Mouse (Mus musculus): ENCODE data around the gene Lgr5. TPM values are rescaled to one million over a fixed set of nuclear protein-coding genes. Genes with fewer than 3 reads are reported as not detected.
A peak's percentile ranks its signal among the peaks of the same experiment; 100 is the strongest.

Gene Lgr5
- polyA plus RNA-seq (2014; fragmentation: Nextera tagmentation; extraction: Ambion mirVana): 2.4 and 3.5 TPM in 2 replicates

DNA sequence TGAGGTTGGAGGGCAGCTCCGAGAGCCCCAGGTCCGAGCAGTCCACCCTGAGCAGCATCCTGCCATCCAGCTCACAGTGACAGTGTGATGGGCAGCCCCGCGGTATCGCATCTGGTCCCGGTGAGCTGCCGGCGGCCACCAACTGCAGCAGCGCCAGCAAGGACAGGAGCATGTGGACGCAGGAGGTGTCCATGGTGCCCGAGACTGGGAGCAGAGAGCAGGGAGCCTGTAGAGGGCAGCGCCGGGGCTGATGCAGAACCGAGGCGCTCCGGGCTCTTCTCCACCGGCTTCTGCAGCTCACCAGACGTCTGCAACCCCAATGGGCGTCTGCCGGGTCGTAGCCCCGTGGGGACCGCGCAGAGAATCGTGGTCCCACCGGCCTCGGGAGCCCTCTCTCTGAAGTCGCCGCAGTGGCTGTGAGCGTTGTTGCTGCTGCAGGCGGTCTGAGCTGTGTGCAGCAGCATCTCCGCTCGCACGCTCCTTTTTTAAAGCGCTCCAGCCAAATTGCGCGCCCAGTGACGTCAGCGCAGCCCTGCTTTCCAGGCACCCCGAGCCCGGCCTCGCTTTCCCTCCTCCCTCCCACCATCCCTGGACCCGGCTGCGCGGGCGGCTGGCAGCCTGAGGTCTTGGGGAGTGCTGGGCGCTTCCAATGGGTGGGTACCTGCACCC, at the start of gene Lgr5:
Lgr5 (minus strand) TSS at position 480 of the 669 bp plus-strand sequence.
- DNase-seq: peak; percentile 81
- H3K9ac ChIP-seq: peak within 1 kb of the TSS; percentile 29
- H3K27ac ChIP-seq (ENCODE audit: low read depth): no peak within 1 kb of the TSS
- H3K4me3 ChIP-seq (ENCODE audit: low read depth, low read length): peak within 1 kb of the TSS; percentile 50
- peaks cover 48% of the 10 kb centered on the region for H3K27me3 ChIP-seq (ENCODE audit: insufficient read depth, low read length)
- H3K9me3 ChIP-seq (ENCODE audit: low read depth, low read length): no peaks in the 10 kb centered on the region
- under 1% methylated on average over 47 of the region's 47 CpGs for WGBS
- peak within 1 kb of the TSS; percentile 96 for H3K4me2 ChIP-seq
- H3K4me1 ChIP-seq (ENCODE audit: insufficient read depth): 0 out of 2 replicates have a peak, but pooled peaks cover 5% of the 10 kb centered on the region
- TF ChIP-seq CTCF (IDR thresholded peaks at IDR 0.05; ENCODE audit: low read depth): peak; percentile 50
- no peaks in the 10 kb centered on the region for H3K36me3 ChIP-seq (ENCODE audit: insufficient read depth)
- peak; percentile 84 for ATAC-seq (ENCODE audit: insufficient read depth)

- Histone ChIP-seq H3K36me3 (ENCODE audit: insufficient read depth) (no peaks in the 10 kb centered on the region), H3K4me2 (no peak overlapping the region), H3K9me3 (ENCODE audit: low read depth, low read length) (no peaks in the 10 kb centered on the region), H3K27ac (ENCODE audit: low read depth) (no peak overlapping the region), H3K4me3 (ENCODE audit: low read depth, low read length) (no peak overlapping the region), H3K27me3 (ENCODE audit: insufficient read depth, low read length) (no peaks in the 10 kb centered on the region), H3K4me1 (ENCODE audit: insufficient read depth) (no peaks in the 10 kb centered on the region), H3K9ac (no peak overlapping the region)
- ATAC-seq (ENCODE audit: insufficient read depth) (no peak), DNase-seq (no peak)
- WGBS: 86% methylated on average over 6 of the region's 6 CpGs
- no peak for TF ChIP-seq CTCF (IDR thresholded peaks at IDR 0.05; ENCODE audit: low read depth)
Observed at GRCm38 (mm10) chr10:115626678-115627077, 39.1 kb upstream of the Lgr5 start.

DNA sequence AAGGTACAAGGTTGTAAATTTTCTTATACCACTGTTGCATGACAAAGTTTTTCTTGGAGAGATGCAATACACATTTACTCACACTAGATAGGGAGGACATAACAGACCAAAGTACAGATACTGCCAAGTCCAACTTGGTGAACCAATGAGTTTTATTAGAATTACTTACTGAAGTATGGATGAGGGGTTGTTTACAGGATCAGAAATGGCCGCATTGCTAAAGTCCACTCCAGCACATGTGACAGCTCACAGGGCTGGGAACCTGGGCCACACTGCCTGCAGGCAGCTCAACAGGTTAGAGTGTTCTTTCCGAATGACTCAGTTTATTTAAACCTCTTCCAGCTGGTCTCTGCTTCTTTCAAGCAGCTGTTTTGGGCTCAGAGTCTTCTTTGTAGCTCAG, 37.4 kb upstream of the Lgr5 start:
- WGBS: 74% methylated on average over 2 of the region's 2 CpGs
- H3K27me3 ChIP-seq (ENCODE audit: insufficient read depth, low read length): no peaks in the 10 kb centered on the region
- no peaks in the 10 kb centered on the region for H3K4me1 ChIP-seq (ENCODE audit: insufficient read depth)
- DNase-seq: no peak
- H3K9me3 ChIP-seq (ENCODE audit: low read depth, low read length): no peaks in the 10 kb centered on the region
- ATAC-seq (ENCODE audit: insufficient read depth): no peak
- H3K27ac ChIP-seq (ENCODE audit: low read depth): no peak overlapping the region
- no peak overlapping the region for H3K9ac ChIP-seq
- no peak for TF ChIP-seq CTCF (IDR thresholded peaks at IDR 0.05; ENCODE audit: low read depth)
- H3K36me3 ChIP-seq (ENCODE audit: insufficient read depth): no peaks in the 10 kb centered on the region
- H3K4me2 ChIP-seq: no peak overlapping the region
- no peak overlapping the region for H3K4me3 ChIP-seq (ENCODE audit: low read depth, low read length)

DNA sequence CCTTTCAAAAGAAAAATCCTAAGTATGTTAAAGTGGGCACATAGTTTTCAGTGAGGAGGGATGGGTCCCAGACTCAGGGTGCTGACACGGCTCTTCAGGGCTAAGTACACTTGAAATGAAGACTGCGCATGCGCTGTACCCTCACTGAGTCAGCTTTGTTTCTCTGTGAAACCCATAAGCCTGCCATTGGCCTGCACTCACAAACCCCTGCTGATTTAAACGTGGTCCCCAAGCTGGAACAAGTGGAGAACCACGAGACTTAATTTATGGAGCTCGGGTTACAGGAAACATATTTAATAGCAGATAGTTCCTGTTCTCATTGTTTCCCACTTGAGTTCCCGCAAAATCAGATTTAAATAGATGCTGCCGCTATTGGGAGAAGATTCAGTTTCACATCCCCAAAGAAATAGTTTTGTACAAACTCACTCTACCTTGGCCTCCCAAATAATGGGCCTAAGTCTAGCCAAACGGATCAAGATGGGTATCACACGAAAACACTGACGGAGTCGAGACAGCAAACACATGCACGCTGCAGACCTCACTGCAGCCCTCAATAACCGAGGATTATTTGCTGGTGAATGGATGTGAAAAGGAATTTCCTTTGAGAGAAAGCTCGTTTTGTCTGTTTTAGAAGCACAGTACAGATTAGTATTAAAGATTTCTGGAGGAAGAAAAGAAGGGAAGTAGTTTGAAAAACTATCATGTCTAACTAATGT, 36.5 kb upstream of the Lgr5 start:
- Histone ChIP-seq H3K9ac (no peak overlapping the region), H3K36me3 (ENCODE audit: insufficient read depth) (no peaks in the 10 kb centered on the region), H3K9me3 (ENCODE audit: low read depth, low read length) (no peaks in the 10 kb centered on the region), H3K27ac (ENCODE audit: low read depth) (no peak overlapping the region), H3K4me3 (ENCODE audit: low read depth, low read length) (no peak overlapping the region), H3K4me1 (ENCODE audit: insufficient read depth) (no peaks in the 10 kb centered on the region), H3K4me2 (no peak overlapping the region), H3K27me3 (ENCODE audit: insufficient read depth, low read length) (no peaks in the 10 kb centered on the region)
- TF ChIP-seq CTCF (IDR thresholded peaks at IDR 0.05; ENCODE audit: low read depth): no peak
- DNase-seq (peak; percentile 76), ATAC-seq (ENCODE audit: insufficient read depth) (peak; percentile 83; the same call in 1 of the 2 replicates)
- 57% methylated on average over 15 of the region's 15 CpGs for whole genome bisulfite sequencing

- ATAC-seq (ENCODE audit: insufficient read depth) (peak; percentile 64; the same call in 1 of the 2 replicates), DNase-seq (peak; percentile 5)
- TF ChIP-seq CTCF (IDR thresholded peaks at IDR 0.05; ENCODE audit: low read depth): no peak
- H3K27ac ChIP-seq (ENCODE audit: low read depth): no peak overlapping the region
- H3K4me1 ChIP-seq (ENCODE audit: insufficient read depth): no peaks in the 10 kb centered on the region
- no peak overlapping the region for H3K4me2 ChIP-seq
- H3K9ac ChIP-seq: no peak overlapping the region
- no peaks in the 10 kb centered on the region for H3K9me3 ChIP-seq (ENCODE audit: low read depth, low read length)
- no peaks in the 10 kb centered on the region for H3K27me3 ChIP-seq (ENCODE audit: insufficient read depth, low read length)
- WGBS: 62% methylated on average over 7 of the region's 7 CpGs
- no peak overlapping the region for H3K4me3 ChIP-seq (ENCODE audit: low read depth, low read length)
- H3K36me3 ChIP-seq (ENCODE audit: insufficient read depth): no peaks in the 10 kb centered on the region
Observed at GRCm38 (mm10) chr10:115623481-115623880, 35.9 kb upstream of the Lgr5 start.

DNA sequence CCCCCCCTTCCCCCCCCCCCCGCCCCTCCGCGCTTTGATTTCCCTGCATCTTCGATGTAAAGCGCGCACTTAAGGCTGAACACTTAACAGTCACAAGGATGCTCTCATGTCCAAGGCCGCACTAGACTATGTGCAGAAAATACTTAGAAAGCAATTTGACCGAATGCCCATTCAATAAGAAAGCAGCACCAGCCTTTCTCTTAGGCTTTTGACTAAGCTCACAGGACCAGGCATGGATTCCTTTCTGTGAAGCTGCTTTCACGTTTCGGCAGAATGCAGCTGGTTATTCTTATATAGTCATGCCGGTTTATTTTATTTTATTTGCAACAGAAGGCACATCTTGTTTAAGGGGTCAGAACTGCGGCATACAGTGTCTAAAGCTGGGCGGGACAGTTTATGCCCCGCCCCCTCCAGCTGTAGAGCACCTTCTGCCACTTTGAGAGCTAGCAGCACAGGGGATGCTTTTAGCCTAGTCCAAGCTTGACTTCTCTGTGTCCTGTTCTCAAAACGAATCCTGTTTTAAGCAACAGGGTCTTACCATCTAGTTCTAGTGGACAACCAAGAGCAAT, 30.8 kb upstream of the Lgr5 start:
- DNase-seq (peak; percentile 36), ATAC-seq (ENCODE audit: insufficient read depth) (peak; percentile 84; the same call in 1 of the 2 replicates)
- Histone ChIP-seq H3K4me3 (ENCODE audit: low read depth, low read length) (no peak overlapping the region), H3K4me1 (ENCODE audit: insufficient read depth) (no peaks in the 10 kb centered on the region), H3K27me3 (ENCODE audit: insufficient read depth, low read length) (no peaks in the 10 kb centered on the region), H3K4me2 (peak overlapping the region; percentile 54), H3K36me3 (ENCODE audit: insufficient read depth) (no peaks in the 10 kb centered on the region), H3K9ac (no peak overlapping the region), H3K27ac (ENCODE audit: low read depth) (no peak overlapping the region), H3K9me3 (ENCODE audit: low read depth, low read length) (no peaks in the 10 kb centered on the region)
- WGBS: 17% methylated on average over 15 of the region's 15 CpGs
- TF ChIP-seq CTCF (IDR thresholded peaks at IDR 0.05; ENCODE audit: low read depth): no peak

Data from lung, embryonic 14.5 days (tissue).